Mouse (Mus musculus) heart, embryonic 14.5 days (tissue): ENCODE results near the gene Papola. TPM values are rescaled to one million over a fixed set of nuclear protein-coding genes. Genes with fewer than 3 reads are reported as not detected.
"Not testable (repeated sequence)": the region's sequence is repeated elsewhere in the genome, so short reads cannot be mapped to it uniquely, and the experiment has no call there.

Experiments
- ATAC-seq: fragments of 200-750 bp; cut with Nextera tagmentation; 2 replicates; pipeline ENCODE4 v1.8.0; 2017; ENCODE audit warnings: low read depth, moderate TSS enrichment; ENCODE audit not compliant: insufficient number of reproducible peaks, insufficient read depth, low FRiP score
- H3K27ac ChIP-seq, 2 experiments: fragments of 200-500 bp in 1 of 2; fragments of 300-500 bp in 1 of 2; sonication (generic) in 1 of 2; replicated peaks in 1 of 2; 2 replicates each; pipeline ENCODE4 v1.5.1; 2012 to 2014; ENCODE audit warnings: low read depth in 2 of 2, low read length in 2 of 2, control low read depth in 1 of 2, mild to moderate bottlenecking in 1 of 2, mixed read lengths in 1 of 2; ENCODE audit not compliant: control insufficient read depth in 1 of 2, insufficient read depth in 1 of 2
- H3K27me3 ChIP-seq: fragments of 300-500 bp; sonication (generic); 2 replicates; pipeline ENCODE4 v1.6.1; 2014; ENCODE audit warnings: mild to moderate bottlenecking, low read length, control low read depth; ENCODE audit not compliant: control insufficient read depth, insufficient read depth
- H3K36me3 ChIP-seq: fragments of 300-500 bp; sonication (generic); 2 replicates; pipeline ENCODE4 v1.6.1; 2014; ENCODE audit warnings: mild to moderate bottlenecking, control low read depth, low read length, mixed read lengths; ENCODE audit not compliant: control insufficient read depth, insufficient read depth
- H3K4me1 ChIP-seq, 2 experiments: fragments of 200-500 bp in 1 of 2; fragments of 300-500 bp in 1 of 2; sonication (generic) in 1 of 2; 2 replicates each; pipeline ENCODE4 v1.6.1; 2012 to 2014; ENCODE audit warnings: low read length in 2 of 2, control low read depth in 1 of 2, mixed read lengths in 1 of 2; ENCODE audit not compliant: control insufficient read depth in 2 of 2, insufficient read depth in 2 of 2
- H3K4me2 ChIP-seq: fragments of 300-500 bp; sonication (generic); 2 replicates; pipeline ENCODE4 v1.6.1; 2014; ENCODE audit warnings: mild to moderate bottlenecking, low read length
- H3K4me3 ChIP-seq, 2 experiments: fragments of 200-500 bp in 1 of 2; fragments of 300-500 bp in 1 of 2; sonication (generic) in 1 of 2; 2 replicates each; pipeline ENCODE4 v1.5.1; 2012 to 2014; ENCODE audit warnings: low read length in 2 of 2, mild to moderate bottlenecking in 2 of 2, control low read depth in 1 of 2, low read depth in 1 of 2, moderate library complexity in 1 of 2; ENCODE audit not compliant: control insufficient read depth in 1 of 2, insufficient read depth in 1 of 2
- H3K9ac ChIP-seq: fragments of 300-500 bp; sonication (generic); 2 replicates; pipeline ENCODE4 v1.6.1; 2014; ENCODE audit warnings: mild to moderate bottlenecking, low read length
- H3K9me3 ChIP-seq: fragments of 300-500 bp; sonication (generic); 2 replicates; pipeline ENCODE4 v1.6.1; 2016; ENCODE audit warnings: low read length, control low read depth; ENCODE audit not compliant: control insufficient read depth
- WGBS: fragments of 180-500 bp; shearing (Covaris S2); extraction: QIAGEN DNeasy Blood & Tissue Kit; methylation state at CpG from one replicate; pipeline ENCODE4 v1.1.7; 2014; 5-methylcytosine and 5-hydroxymethylcytosine counted together
- polyA plus RNA-seq: library from polyadenylated mRNA; unstranded; fragments of >200 nt; fragmentation: Nextera tagmentation; extraction: Ambion mirVana; gene quantifications from 2 replicates; pipeline ENCODE4 v1.2.1, GENCODE M21; 2014

The Papola gene
- polyA plus RNA-seq, 1 experiment from 2014 or later: 120 TPM

- H3K4me2 ChIP-seq: no peak overlapping the region
- ATAC-seq: no peak
- H3K36me3 ChIP-seq: peaks cover 97% of the 10 kb centered on the region
- no peak overlapping the region for H3K9ac ChIP-seq
- no peaks in the 10 kb centered on the region for H3K27me3 ChIP-seq
- 93% methylated on average over 4 of the region's 4 CpGs for WGBS
- no peaks in the 10 kb centered on the region for H3K4me1 ChIP-seq
- H3K27ac ChIP-seq: no peak overlapping the region
- no peaks in the 10 kb centered on the region for H3K9me3 ChIP-seq
- H3K4me3 ChIP-seq: no peak overlapping the region
Measured at GRCm38 (mm10) chr12:105825266-105825665, 40.8 kb downstream of the Papola start.

GRCm38 (mm10) chr12:105832541-105832940 is 48.0 kb downstream of the Papola start:
- Histone ChIP-seq H3K4me1 (peaks cover 3 to 5% of the 10 kb centered on the region in 2 experiments; a peak in 3 of 4 replicates), H3K27me3 (no peaks in the 10 kb centered on the region), H3K27ac (no peak overlapping the region), H3K9me3 (no peaks in the 10 kb centered on the region), H3K36me3 (peaks cover 96% of the 10 kb centered on the region), H3K9ac (no peak overlapping the region), H3K4me3 (no peak overlapping the region), H3K4me2 (no peak overlapping the region)
- no peak for ATAC-seq
- WGBS: 77% methylated on average over 6 of the region's 6 CpGs

- Histone ChIP-seq H3K4me1 (peaks cover 3 to 5% of the 10 kb centered on the region in 2 experiments; a peak in 3 of 4 replicates), H3K4me2 (no peak overlapping the region), H3K9me3 (no peaks in the 10 kb centered on the region), H3K27me3 (no peaks in the 10 kb centered on the region), H3K9ac (no peak overlapping the region), H3K36me3 (peaks cover 92% of the 10 kb centered on the region), H3K27ac (0 out of 4 replicates have a peak overlapping the region, but pooled peaks of 1 of the 2 experiments have one; percentile 22), H3K4me3 (no peak overlapping the region)
- no peak for ATAC-seq
- 24% methylated on average over 6 of the region's 6 CpGs for WGBS
Measured at GRCm38 (mm10) chr12:105834926-105835325, 50.4 kb downstream of the Papola start.

GRCm38 (mm10) chr12:105835571-105835970 is 51.1 kb downstream of the Papola start:
- 91% methylated on average over 6 of the region's 6 CpGs for WGBS
- Histone ChIP-seq H3K4me1 (peaks cover 3 to 5% of the 10 kb centered on the region in 2 experiments; a peak in 3 of 4 replicates), H3K27ac (no peak overlapping the region), H3K4me3 (no peak overlapping the region), H3K4me2 (no peak overlapping the region), H3K9me3 (no peaks in the 10 kb centered on the region), H3K9ac (no peak overlapping the region), H3K27me3 (no peaks in the 10 kb centered on the region), H3K36me3 (peaks cover 92% of the 10 kb centered on the region)
- ATAC-seq: no peak

GRCm38 (mm10) chr12:105836196-105836595 is 51.7 kb downstream of the Papola start:
- Histone ChIP-seq H3K9me3 (no peaks in the 10 kb centered on the region), H3K4me3 (no peak overlapping the region), H3K4me1 (peaks cover 3 to 5% of the 10 kb centered on the region in 2 experiments; a peak in 3 of 4 replicates), H3K36me3 (peaks cover 92% of the 10 kb centered on the region), H3K27me3 (no peaks in the 10 kb centered on the region), H3K4me2 (no peak overlapping the region), H3K27ac (no peak overlapping the region), H3K9ac (no peak overlapping the region)
- ATAC-seq: no peak
- WGBS: 82% methylated on average over 2 of the region's 2 CpGs

- 76% methylated on average over 4 of the region's 4 CpGs for WGBS
- Histone ChIP-seq H3K27ac (no peak overlapping the region), H3K27me3 (no peaks in the 10 kb centered on the region), H3K36me3 (peaks cover 76% of the 10 kb centered on the region), H3K9me3 (no peaks in the 10 kb centered on the region), H3K4me3 (no peak overlapping the region), H3K4me2 (no peak overlapping the region), H3K9ac (no peak overlapping the region), H3K4me1 (peaks cover 8 to 15% of the 10 kb centered on the region in 2 experiments)
- ATAC-seq: no peak
Measured at GRCm38 (mm10) chr12:105839096-105839495, 54.6 kb downstream of the Papola start.

- not testable (repeated sequence) for H3K9me3 ChIP-seq, H3K27me3 ChIP-seq, ATAC-seq, H3K9ac ChIP-seq, H3K4me1 ChIP-seq, H3K4me3 ChIP-seq, H3K27ac ChIP-seq, H3K4me2 ChIP-seq
- peaks cover 65% of the 10 kb centered on the region for H3K36me3 ChIP-seq
- 90% methylated on average over 8 of the region's 8 CpGs for WGBS
Measured at GRCm38 (mm10) chr12:105840545-105840944, 56.1 kb downstream of the Papola start.
